Comparison of ENCODE assay signal across 21 mouse cellular contexts in the genomic region with DNA sequence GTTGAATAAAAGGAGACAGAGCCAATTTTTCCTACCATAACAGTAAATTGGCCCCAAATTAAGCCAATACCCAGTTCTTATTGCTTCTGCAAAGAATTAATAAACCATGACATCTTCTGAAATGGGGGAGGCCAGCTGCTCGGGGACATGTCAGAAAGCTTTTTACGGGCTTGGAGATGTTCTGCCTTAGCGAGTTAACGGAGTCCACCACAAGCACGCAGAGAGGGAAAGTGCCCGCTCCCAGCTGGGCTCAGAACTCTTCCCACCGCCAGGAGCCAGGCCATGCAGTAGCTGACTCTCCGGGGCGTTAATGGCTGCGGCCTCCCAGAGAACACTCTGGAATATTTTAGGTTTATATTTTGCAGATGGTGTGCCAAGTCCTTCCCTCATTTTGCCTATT.
DNase-seq lines count a peak whose midpoint lies in the region; ATAC-seq and TF ChIP-seq lines count a peak whose summit lies in the region.
"Had no signal": no experiment of that assay in that cellular context is flagged by ENCODE, and none has a peak within 500 bp of the region (broad histone marks: within the 10 kb centered on the region; RNA-seq: fewer than 3 reads in every experiment).

No protein-coding gene starts in this region.

- no peak for TF ChIP-seq CTCF in lung, postnatal 0 days (IDR thresholded peaks at IDR 0.05)

- ATAC-seq in embryonic facial prominence, embryonic 11.5 days (replicated peaks; ENCODE audit: insufficient number of reproducible peaks, low FRiP score, low TSS enrichment, low read depth), result 0 out of 2 replicates have a peak, but pooled peaks have one; percentile 60
- ATAC-seq in hindbrain, embryonic 15.5 days (ENCODE audit: low FRiP score, low read depth), result peak; percentile 47; the same call in 1 of the 2 replicates
- peak; percentile 52; the same call in 1 of the 2 replicates for ATAC-seq in neural tube, embryonic 13.5 days (ENCODE audit: low read depth)
- ATAC-seq in lung, postnatal 0 days, result no peak
- ATAC-seq: CD4-positive, CD25-positive, alpha-beta regulatory T cell, adult 4 months; intestine, embryonic 16.5 days had no signal

- no peak for TF ChIP-seq EP300 in lung, postnatal 0 days (IDR thresholded peaks at IDR 0.05)

- H3K36me3 ChIP-seq in embryonic facial prominence, embryonic 11.5 days (replicated peaks; ENCODE audit: control insufficient read depth, insufficient read depth, low read depth, low read length), result no peaks in the 10 kb centered on the region
- no peaks in the 10 kb centered on the region for H3K36me3 ChIP-seq in hindbrain, embryonic 15.5 days
- no peaks in the 10 kb centered on the region for H3K36me3 ChIP-seq in neural tube, embryonic 13.5 days
- no peaks in the 10 kb centered on the region for H3K36me3 ChIP-seq in lung, postnatal 0 days (ENCODE audit: insufficient read depth, low read length)
- H3K36me3 ChIP-seq: G1E; heart, embryonic 13.5 days; liver, embryonic 13.5 days; lung, embryonic 15.5 days; midbrain, embryonic 12.5 days had no signal

- H3K4me3 ChIP-seq in embryonic facial prominence, embryonic 11.5 days (ENCODE audit: low read depth, low read length), result no peak overlapping the region
- H3K4me3 ChIP-seq in hindbrain, embryonic 15.5 days, result no peak overlapping the region
- no peak overlapping the region for H3K4me3 ChIP-seq in neural tube, embryonic 13.5 days
- no peak overlapping the region for H3K4me3 ChIP-seq in lung, postnatal 0 days (ENCODE audit: low read depth, low read length)
- H3K4me3 ChIP-seq: heart, embryonic 13.5 days; left cerebral cortex, adult 2 months; liver, embryonic 13.5 days; lung, embryonic 15.5 days; midbrain, embryonic 12.5 days; myocyte had no signal

- H3K9me3 ChIP-seq in embryonic facial prominence, embryonic 11.5 days (replicated peaks; ENCODE audit: control insufficient read depth, low read length), result no peaks in the 10 kb centered on the region
- no peaks in the 10 kb centered on the region for H3K9me3 ChIP-seq in hindbrain, embryonic 15.5 days
- H3K9me3 ChIP-seq in neural tube, embryonic 13.5 days, result no peaks in the 10 kb centered on the region
- no peaks in the 10 kb centered on the region for H3K9me3 ChIP-seq in lung, postnatal 0 days (ENCODE audit: low read length)
- H3K9me3 ChIP-seq: heart, embryonic 13.5 days; liver, embryonic 13.5 days; lung, embryonic 15.5 days; midbrain, embryonic 12.5 days had no signal

- no peak overlapping the region for H3K4me2 ChIP-seq in embryonic facial prominence, embryonic 11.5 days (ENCODE audit: low read depth, low read length)
- no peak overlapping the region for H3K4me2 ChIP-seq in hindbrain, embryonic 15.5 days
- H3K4me2 ChIP-seq in neural tube, embryonic 13.5 days, result no peak overlapping the region
- H3K4me2 ChIP-seq in lung, postnatal 0 days (replicated peaks; ENCODE audit: low read depth, low read length), result no peak overlapping the region
- H3K4me2 ChIP-seq: heart, embryonic 13.5 days; liver, embryonic 13.5 days; lung, embryonic 15.5 days; midbrain, embryonic 12.5 days had no signal

- no peaks in the 10 kb centered on the region for H3K27me3 ChIP-seq in embryonic facial prominence, embryonic 11.5 days (ENCODE audit: control insufficient read depth, insufficient read depth, low read length)
- no peaks in the 10 kb centered on the region for H3K27me3 ChIP-seq in hindbrain, embryonic 15.5 days
- no peaks in the 10 kb centered on the region for H3K27me3 ChIP-seq in neural tube, embryonic 13.5 days
- H3K27me3 ChIP-seq in lung, postnatal 0 days (replicated peaks; ENCODE audit: insufficient read depth, low read length), result no peaks in the 10 kb centered on the region
- H3K27me3 ChIP-seq: liver, embryonic 13.5 days; lung, embryonic 15.5 days; midbrain, embryonic 12.5 days had no signal

- H3K9ac ChIP-seq in embryonic facial prominence, embryonic 11.5 days (replicated peaks; ENCODE audit: low read length), result no peak overlapping the region
- H3K9ac ChIP-seq in hindbrain, embryonic 15.5 days, result no peak overlapping the region
- no peak overlapping the region for H3K9ac ChIP-seq in neural tube, embryonic 13.5 days
- no peak overlapping the region for H3K9ac ChIP-seq in lung, postnatal 0 days (replicated peaks; ENCODE audit: low read depth)
- H3K9ac ChIP-seq: heart, embryonic 13.5 days; liver, embryonic 13.5 days; lung, embryonic 15.5 days; midbrain, embryonic 12.5 days had no signal

- peak; percentile 28 for DNase-seq in embryo, embryonic 11 days
- no peak for DNase-seq in embryo, embryonic 10 days (ENCODE audit: low spot score)
- DNase-seq in embryonic facial prominence, embryonic 11.5 days (ENCODE audit: low spot score), result peak; percentile 61
- DNase-seq in lung, postnatal 0 days (ENCODE audit: low spot score), result no peak
- no peak for DNase-seq in adrenal gland, adult (ENCODE audit: inconsistent age in 2 of 2, low spot score in 1 of 2)
- no peak for DNase-seq in cerebellum, adult 18-20 months
- DNase-seq: cerebellum, postnatal 14 days; heart, postnatal 36 days; liver, embryonic 13.5 days; thymus, postnatal 25 days had no signal

- WGBS in embryonic facial prominence, embryonic 11.5 days, result 47% methylated on average over 10 of the region's 10 CpGs
- WGBS in hindbrain, embryonic 15.5 days, result 41% methylated on average over 10 of the region's 10 CpGs
- WGBS in neural tube, embryonic 13.5 days, result 43% methylated on average over 10 of the region's 10 CpGs
- 82% methylated on average over 10 of the region's 10 CpGs for WGBS in lung, postnatal 0 days

- H3K4me1 ChIP-seq in embryonic facial prominence, embryonic 11.5 days (ENCODE audit: control insufficient read depth, insufficient read depth, low read length), result no peaks in the 10 kb centered on the region
- peaks cover 14% of the 10 kb centered on the region for H3K4me1 ChIP-seq in hindbrain, embryonic 15.5 days (replicated peaks)
- H3K4me1 ChIP-seq in neural tube, embryonic 13.5 days (replicated peaks), result peaks cover 17% of the 10 kb centered on the region
- no peaks in the 10 kb centered on the region for H3K4me1 ChIP-seq in lung, postnatal 0 days (ENCODE audit: insufficient read depth, low read depth, low read length)
- H3K4me1 ChIP-seq: heart, embryonic 13.5 days; liver, embryonic 13.5 days; lung, embryonic 15.5 days; midbrain, embryonic 12.5 days had no signal

- H3K27ac ChIP-seq in embryonic facial prominence, embryonic 11.5 days (replicated peaks; ENCODE audit: low read depth, low read length), result no peak overlapping the region
- H3K27ac ChIP-seq in hindbrain, embryonic 15.5 days (replicated peaks), result no peak overlapping the region
- no peak overlapping the region for H3K27ac ChIP-seq in neural tube, embryonic 13.5 days (replicated peaks)
- no peak overlapping the region for H3K27ac ChIP-seq in lung, postnatal 0 days (ENCODE audit: low read length)
- H3K27ac ChIP-seq: heart, embryonic 13.5 days; kidney, postnatal 0 days; left cerebral cortex, adult 2 months; liver, embryonic 13.5 days; lung, embryonic 15.5 days; midbrain, embryonic 12.5 days had no signal

Comparison
In these comparisons a context has a peak if more than half of its experiments do, and no peak if none do; other contexts are left out.
1. DNase-seq: peak in embryo, embryonic 11 days (single experiment) and embryonic facial prominence, embryonic 11.5 days (single experiment); none in embryo, embryonic 10 days (single experiment), lung, postnatal 0 days (single experiment), adrenal gland, adult (0 of 2) and cerebellum, adult 18-20 months (0 of 2).